Mouse (Mus musculus): ENCODE results near the gene Tdrd1. TPM values are rescaled to one million over a fixed set of nuclear protein-coding genes. Genes with fewer than 3 reads are reported as not detected.

Tdrd1 gene
- polyA plus RNA-seq, 1 experiment from 2014 or later: 0.86 TPM

- Histone ChIP-seq H3K9me3 (ENCODE audit: control insufficient read depth, low read length) (no peaks in the 10 kb centered on the region), H3K9ac (replicated peaks; ENCODE audit: low read depth, low read length) (no peak overlapping the region), H3K27me3 (ENCODE audit: control insufficient read depth, insufficient read depth, low read length) (no peaks in the 10 kb centered on the region), H3K36me3 (ENCODE audit: control insufficient read depth, insufficient read depth, low read length) (no peaks in the 10 kb centered on the region), H3K27ac (ENCODE audit: low read depth, low read length) (no peak overlapping the region), H3K4me3 (ENCODE audit: low read depth, low read length) (no peak overlapping the region), H3K4me2 (ENCODE audit: low read depth, low read length) (no peak overlapping the region), H3K4me1 (ENCODE audit: control insufficient read depth, insufficient read depth, low read length) (no peaks in the 10 kb centered on the region)
- 49% methylated on average over 2 of the region's 2 CpGs for WGBS
- ATAC-seq (ENCODE audit: low read depth): no peak
These were observed 65.4 kb downstream of the Tdrd1 start for GRCm38 (mm10) chr19:56891438-56891837.

- Histone ChIP-seq H3K4me1 (ENCODE audit: control insufficient read depth, insufficient read depth, low read length) (no peaks in the 10 kb centered on the region), H3K27me3 (ENCODE audit: control insufficient read depth, insufficient read depth, low read length) (no peaks in the 10 kb centered on the region), H3K9me3 (ENCODE audit: control insufficient read depth, low read length) (no peaks in the 10 kb centered on the region), H3K27ac (ENCODE audit: low read depth, low read length) (no peak overlapping the region), H3K4me2 (ENCODE audit: low read depth, low read length) (no peak overlapping the region), H3K4me3 (ENCODE audit: low read depth, low read length) (no peak overlapping the region), H3K36me3 (ENCODE audit: control insufficient read depth, insufficient read depth, low read length) (no peaks in the 10 kb centered on the region), H3K9ac (replicated peaks; ENCODE audit: low read depth, low read length) (no peak overlapping the region)
- 56% methylated on average over 5 of the region's 5 CpGs for WGBS
- ATAC-seq (ENCODE audit: low read depth): no peak
These were observed 66.6 kb downstream of the Tdrd1 start for GRCm38 (mm10) chr19:56892586-56892985.

- H3K4me3 ChIP-seq (ENCODE audit: low read depth, low read length): no peak overlapping the region
- H3K4me1 ChIP-seq (ENCODE audit: control insufficient read depth, insufficient read depth, low read length): no peaks in the 10 kb centered on the region
- no peak overlapping the region for H3K27ac ChIP-seq (ENCODE audit: low read depth, low read length)
- H3K9ac ChIP-seq (replicated peaks; ENCODE audit: low read depth, low read length): no peak overlapping the region
- H3K27me3 ChIP-seq (ENCODE audit: control insufficient read depth, insufficient read depth, low read length): no peaks in the 10 kb centered on the region
- ATAC-seq (ENCODE audit: low read depth): no peak
- WGBS: 66% methylated on average over 5 of the region's 5 CpGs
- H3K4me2 ChIP-seq (ENCODE audit: low read depth, low read length): no peak overlapping the region
- no peaks in the 10 kb centered on the region for H3K36me3 ChIP-seq (ENCODE audit: control insufficient read depth, insufficient read depth, low read length)
- H3K9me3 ChIP-seq (ENCODE audit: control insufficient read depth, low read length): no peaks in the 10 kb centered on the region
These were observed 67.3 kb downstream of the Tdrd1 start for GRCm38 (mm10) chr19:56893326-56893725.

- H3K36me3 ChIP-seq (ENCODE audit: control insufficient read depth, insufficient read depth, low read length): no peaks in the 10 kb centered on the region
- H3K4me1 ChIP-seq (ENCODE audit: control insufficient read depth, insufficient read depth, low read length): no peaks in the 10 kb centered on the region
- H3K9me3 ChIP-seq (ENCODE audit: control insufficient read depth, low read length): no peaks in the 10 kb centered on the region
- H3K4me2 ChIP-seq (ENCODE audit: low read depth, low read length): no peak overlapping the region
- WGBS: 82% methylated on average over 16 of the region's 16 CpGs
- H3K27me3 ChIP-seq (ENCODE audit: control insufficient read depth, insufficient read depth, low read length): no peaks in the 10 kb centered on the region
- H3K4me3 ChIP-seq (ENCODE audit: low read depth, low read length): no peak overlapping the region
- H3K9ac ChIP-seq (replicated peaks; ENCODE audit: low read depth, low read length): no peak overlapping the region
- no peak for ATAC-seq (ENCODE audit: low read depth)
- no peak overlapping the region for H3K27ac ChIP-seq (ENCODE audit: low read depth, low read length)
These were observed 71.6 kb downstream of the Tdrd1 start for GRCm38 (mm10) chr19:56897654-56898053.

GRCm38 (mm10) chr19:56904095-56904494, 78.1 kb downstream of the Tdrd1 start:
- Histone ChIP-seq H3K4me2 (ENCODE audit: low read depth, low read length) (no peak overlapping the region), H3K9me3 (ENCODE audit: control insufficient read depth, low read length) (no peaks in the 10 kb centered on the region), H3K27ac (ENCODE audit: low read depth, low read length) (no peak overlapping the region), H3K27me3 (ENCODE audit: control insufficient read depth, insufficient read depth, low read length) (no peaks in the 10 kb centered on the region), H3K4me1 (ENCODE audit: control insufficient read depth, insufficient read depth, low read length) (peaks cover 3% of the 10 kb centered on the region; the same call in 1 of the 2 replicates), H3K9ac (replicated peaks; ENCODE audit: low read depth, low read length) (no peak overlapping the region), H3K36me3 (ENCODE audit: control insufficient read depth, insufficient read depth, low read length) (no peaks in the 10 kb centered on the region), H3K4me3 (ENCODE audit: low read depth, low read length) (no peak overlapping the region)
- WGBS: 82% methylated on average over 3 of the region's 3 CpGs
- ATAC-seq (ENCODE audit: low read depth): no peak

GRCm38 (mm10) chr19:56905395-56905794, 79.4 kb downstream of the Tdrd1 start:
- peaks cover 3% of the 10 kb centered on the region; the same call in 1 of the 2 replicates for H3K4me1 ChIP-seq (ENCODE audit: control insufficient read depth, insufficient read depth, low read length)
- no peaks in the 10 kb centered on the region for H3K27me3 ChIP-seq (ENCODE audit: control insufficient read depth, insufficient read depth, low read length)
- no peaks in the 10 kb centered on the region for H3K9me3 ChIP-seq (ENCODE audit: control insufficient read depth, low read length)
- no peak overlapping the region for H3K4me2 ChIP-seq (ENCODE audit: low read depth, low read length)
- H3K27ac ChIP-seq (ENCODE audit: low read depth, low read length): no peak overlapping the region
- no peaks in the 10 kb centered on the region for H3K36me3 ChIP-seq (ENCODE audit: control insufficient read depth, insufficient read depth, low read length)
- H3K9ac ChIP-seq (replicated peaks; ENCODE audit: low read depth, low read length): no peak overlapping the region
- no peak overlapping the region for H3K4me3 ChIP-seq (ENCODE audit: low read depth, low read length)
- ATAC-seq (ENCODE audit: low read depth): no peak
- WGBS: 86% methylated on average over 7 of the region's 7 CpGs

GRCm38 (mm10) chr19:56907850-56908249, 81.8 kb downstream of the Tdrd1 start:
- Histone ChIP-seq H3K9me3 (ENCODE audit: control insufficient read depth, low read length) (no peaks in the 10 kb centered on the region), H3K27ac (ENCODE audit: low read depth, low read length) (no peak overlapping the region), H3K4me3 (ENCODE audit: low read depth, low read length) (no peak overlapping the region), H3K4me2 (ENCODE audit: low read depth, low read length) (no peak overlapping the region), H3K27me3 (ENCODE audit: control insufficient read depth, insufficient read depth, low read length) (no peaks in the 10 kb centered on the region), H3K4me1 (ENCODE audit: control insufficient read depth, insufficient read depth, low read length) (peaks cover 3% of the 10 kb centered on the region; the same call in 1 of the 2 replicates), H3K36me3 (ENCODE audit: control insufficient read depth, insufficient read depth, low read length) (no peaks in the 10 kb centered on the region), H3K9ac (replicated peaks; ENCODE audit: low read depth, low read length) (no peak overlapping the region)
- WGBS: 69% methylated on average over 3 of the region's 3 CpGs
- ATAC-seq (ENCODE audit: low read depth): no peak

- Histone ChIP-seq H3K9ac (replicated peaks; ENCODE audit: low read depth, low read length) (no peak overlapping the region), H3K4me3 (ENCODE audit: low read depth, low read length) (no peak overlapping the region), H3K4me1 (ENCODE audit: control insufficient read depth, insufficient read depth, low read length) (peaks cover 3% of the 10 kb centered on the region; the same call in 1 of the 2 replicates), H3K9me3 (ENCODE audit: control insufficient read depth, low read length) (no peaks in the 10 kb centered on the region), H3K4me2 (ENCODE audit: low read depth, low read length) (no peak overlapping the region), H3K27me3 (ENCODE audit: control insufficient read depth, insufficient read depth, low read length) (no peaks in the 10 kb centered on the region), H3K27ac (ENCODE audit: low read depth, low read length) (no peak overlapping the region), H3K36me3 (ENCODE audit: control insufficient read depth, insufficient read depth, low read length) (no peaks in the 10 kb centered on the region)
- WGBS: 75% methylated on average over 16 of the region's 17 CpGs
- peak; percentile 28; the same call in 1 of the 2 replicates for ATAC-seq (ENCODE audit: low read depth)
These were observed 82.7 kb downstream of the Tdrd1 start for GRCm38 (mm10) chr19:56908472-56909270.

- Histone ChIP-seq H3K4me3 (ENCODE audit: low read depth, low read length) (no peak overlapping the region), H3K36me3 (ENCODE audit: control insufficient read depth, insufficient read depth, low read length) (no peaks in the 10 kb centered on the region), H3K4me2 (ENCODE audit: low read depth, low read length) (no peak overlapping the region), H3K27ac (ENCODE audit: low read depth, low read length) (no peak overlapping the region), H3K9ac (replicated peaks; ENCODE audit: low read depth, low read length) (no peak overlapping the region), H3K27me3 (ENCODE audit: control insufficient read depth, insufficient read depth, low read length) (no peaks in the 10 kb centered on the region), H3K9me3 (ENCODE audit: control insufficient read depth, low read length) (no peaks in the 10 kb centered on the region), H3K4me1 (ENCODE audit: control insufficient read depth, insufficient read depth, low read length) (peaks cover 3% of the 10 kb centered on the region; the same call in 1 of the 2 replicates)
- 47% methylated on average over 11 of the region's 11 CpGs for WGBS
- ATAC-seq (ENCODE audit: low read depth): no peak
These were observed 84.6 kb downstream of the Tdrd1 start for GRCm38 (mm10) chr19:56910561-56910960.

Data from neural tube, embryonic 14.5 days (tissue).